22 mouse cellular contexts compared by ENCODE assay signal in genomic region chr9:124099127-124099526, GRCm38 (mm10).
"Had no signal": no experiment of that assay in that cellular context is flagged by ENCODE, and none has a peak within 500 bp of the region (broad histone marks: within the 10 kb centered on the region; RNA-seq: fewer than 3 reads in every experiment).

No protein-coding gene starts in this region.

- H3K4me3 ChIP-seq: gastrocnemius, adult 2 months; heart, embryonic 10.5 days; heart, embryonic 13.5 days; heart, embryonic 15.5 days; hindbrain, embryonic 10.5 days; hindbrain, embryonic 12.5 days; kidney, embryonic 15.5 days; left cerebral cortex, adult 2 months; limb, embryonic 10.5 days; limb, embryonic 12.5 days; liver, embryonic 13.5 days; liver, embryonic 15.5 days had no signal

- DNase-seq: gastrocnemius, adult 2 months; gastrocnemius, postnatal 10 days; gastrocnemius, postnatal 25 days; heart, adult 18-20 months; heart, postnatal 4 days; kidney, adult 11 months; kidney, adult 2 months; kidney, adult 9 months; kidney, postnatal 14 days; kidney, postnatal 36 days; liver; liver, embryonic 13.5 days had no signal

- H3K27me3 ChIP-seq: heart, embryonic 13.5 days; heart, embryonic 15.5 days; hindbrain, embryonic 12.5 days; kidney, embryonic 15.5 days; limb, embryonic 12.5 days; liver, embryonic 13.5 days; liver, embryonic 15.5 days had no signal

- H3K36me3 ChIP-seq: heart, embryonic 10.5 days; heart, embryonic 13.5 days; heart, embryonic 15.5 days; hindbrain, embryonic 10.5 days; hindbrain, embryonic 12.5 days; kidney, embryonic 15.5 days; limb, embryonic 10.5 days; limb, embryonic 12.5 days; liver, embryonic 13.5 days; liver, embryonic 15.5 days had no signal
